Mouse (Mus musculus) forebrain, embryonic 14.5 days (tissue): ENCODE results near the gene Cap1. TPM values are rescaled to one million over a fixed set of nuclear protein-coding genes. Genes with fewer than 3 reads are reported as not detected.

Experiments used
- ATAC-seq: fragments of 200-750 bp; cut with Nextera tagmentation; 2 replicates; pipeline ENCODE4 v1.8.0; 2017; ENCODE audit warnings: mild to moderate bottlenecking, moderate library complexity
- DNase-seq: peaks from one replicate; pipeline ENCODE4 v3.0.0-alpha.2; 2015; ENCODE audit warnings: low spot score
- H3K27ac ChIP-seq: fragments of 300-500 bp; sonication (generic); 2 replicates; pipeline ENCODE4 v1.5.1; 2014; ENCODE audit warnings: low read depth, mild to moderate bottlenecking, control low read depth, low read length, moderate library complexity
- H3K27me3 ChIP-seq: fragments of 300-500 bp; sonication (generic); replicated peaks from 2 replicates; pipeline ENCODE4 v1.6.1; 2014; ENCODE audit warnings: low read length, control low read depth, mixed read lengths; ENCODE audit not compliant: control insufficient read depth, insufficient read depth
- H3K36me3 ChIP-seq: fragments of 300-500 bp; sonication (generic); 2 replicates; pipeline ENCODE4 v1.6.1; 2014; ENCODE audit warnings: low read length, control low read depth; ENCODE audit not compliant: control insufficient read depth, insufficient read depth
- H3K4me1 ChIP-seq: fragments of 300-500 bp; sonication (generic); 2 replicates; pipeline ENCODE4 v1.6.1; 2014; ENCODE audit warnings: antibody characterized with exemption, low read length, control low read depth; ENCODE audit not compliant: control insufficient read depth, insufficient read depth
- H3K4me2 ChIP-seq: fragments of 300-500 bp; sonication (generic); 2 replicates; pipeline ENCODE4 v1.6.1; 2014; ENCODE audit warnings: mild to moderate bottlenecking, control low read depth, low read length
- H3K4me3 ChIP-seq: fragments of 300-500 bp; sonication (generic); 2 replicates; pipeline ENCODE4 v1.5.1; 2014; ENCODE audit warnings: low read depth, low read length, control low read depth
- H3K9ac ChIP-seq: fragments of 300-500 bp; sonication (generic); 2 replicates; pipeline ENCODE4 v1.6.1; 2014; ENCODE audit warnings: mild to moderate bottlenecking, low read length, control low read depth, moderate library complexity
- H3K9me3 ChIP-seq: fragments of 300-500 bp; sonication (generic); replicated peaks from 2 replicates; pipeline ENCODE4 v1.6.1; 2016; ENCODE audit warnings: low read length, control low read depth, mixed read lengths; ENCODE audit not compliant: control insufficient read depth
- WGBS: fragments of 180-500 bp; shearing (Covaris S2); extraction: QIAGEN DNeasy Blood & Tissue Kit; methylation state at CpG from one replicate; pipeline ENCODE4 v1.1.7; 2014; 5-methylcytosine and 5-hydroxymethylcytosine counted together
- polyA plus RNA-seq: library from polyadenylated mRNA; unstranded; fragments of >200 nt; fragmentation: Nextera tagmentation; extraction: Ambion mirVana; gene quantifications from 2 replicates; pipeline ENCODE4 v1.2.1, GENCODE M21; 2014

Gene Cap1
- polyA plus RNA-seq, 1 experiment from 2014 or later: 77.7 TPM

- 79% methylated on average over 3 of the region's 3 CpGs for WGBS
These were observed 3.3 kb downstream of the Cap1 start for GRCm38 (mm10) chr4:122882544-122882943.

GRCm38 (mm10) chr4:122878333-122879070 lies 7.4 kb downstream of the Cap1 start:
- H3K4me1 ChIP-seq: no peaks in the 10 kb centered on the region
- no peak overlapping the region for H3K27ac ChIP-seq
- DNase-seq: no peak
- no peak overlapping the region for H3K4me3 ChIP-seq
- no peaks in the 10 kb centered on the region for H3K9me3 ChIP-seq
- no peaks in the 10 kb centered on the region for H3K27me3 ChIP-seq
- 93% methylated on average over 2 of the region's 2 CpGs for WGBS
- no peak overlapping the region for H3K9ac ChIP-seq
- no peak for ATAC-seq
- H3K4me2 ChIP-seq: no peak overlapping the region
- no peaks in the 10 kb centered on the region for H3K36me3 ChIP-seq

More at GRCm38 (mm10) chr4:122882544-122882943, 3.3 kb downstream of the Cap1 start:
- Histone ChIP-seq H3K4me2 (no peak overlapping the region), H3K27me3 (no peaks in the 10 kb centered on the region), H3K36me3 (no peaks in the 10 kb centered on the region), H3K4me3 (no peak overlapping the region), H3K4me1 (peaks cover 23% of the 10 kb centered on the region), H3K27ac (no peak overlapping the region), H3K9ac (no peak overlapping the region), H3K9me3 (no peaks in the 10 kb centered on the region)
- ATAC-seq (no peak), DNase-seq (no peak)

GRCm38 (mm10) chr4:122873512-122873911 lies 12.3 kb downstream of the Cap1 start:
- Histone ChIP-seq H3K36me3 (peaks cover 37% of the 10 kb centered on the region), H3K4me2 (no peak overlapping the region), H3K9me3 (no peaks in the 10 kb centered on the region), H3K9ac (no peak overlapping the region), H3K4me3 (no peak overlapping the region), H3K27me3 (no peaks in the 10 kb centered on the region), H3K27ac (no peak overlapping the region), H3K4me1 (no peaks in the 10 kb centered on the region)
- no peak for DNase-seq
- no peak for ATAC-seq
- 88% methylated on average over 4 of the region's 4 CpGs for WGBS

DNA sequence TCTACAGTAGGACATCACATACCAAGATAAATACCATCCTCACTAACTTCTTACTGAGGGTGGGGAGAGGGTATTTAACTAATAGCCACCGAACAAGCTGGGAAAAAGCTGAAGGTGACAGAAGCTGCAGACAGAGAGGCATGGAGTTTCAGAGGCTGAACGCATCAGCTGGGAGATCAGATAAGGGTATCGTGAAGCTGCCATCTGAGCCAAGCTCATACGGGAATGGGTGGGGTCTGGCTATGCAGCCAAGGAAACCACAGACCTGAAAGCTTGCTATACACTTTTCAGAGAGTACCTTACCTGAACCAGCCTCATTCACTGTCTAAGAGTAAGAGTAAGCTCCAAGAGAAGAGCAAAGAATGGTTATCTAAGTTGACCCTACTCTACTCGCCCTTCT lies 12.9 kb downstream of the Cap1 start:
- WGBS: 86% methylated on average over 5 of the region's 5 CpGs
- ATAC-seq: no peak
- Histone ChIP-seq H3K27me3 (no peaks in the 10 kb centered on the region), H3K27ac (no peak overlapping the region), H3K9ac (no peak overlapping the region), H3K4me2 (no peak overlapping the region), H3K36me3 (peaks cover 42% of the 10 kb centered on the region), H3K4me3 (no peak overlapping the region), H3K4me1 (no peaks in the 10 kb centered on the region), H3K9me3 (no peaks in the 10 kb centered on the region)
- DNase-seq: no peak

GRCm38 (mm10) chr4:122871989-122872388 lies 13.9 kb downstream of the Cap1 start:
- H3K4me1 ChIP-seq: no peaks in the 10 kb centered on the region
- H3K36me3 ChIP-seq: peaks cover 47% of the 10 kb centered on the region

GRCm38 (mm10) chr4:122871269-122871668 lies 14.6 kb downstream of the Cap1 start:
- Histone ChIP-seq H3K4me1 (no peaks in the 10 kb centered on the region), H3K4me2 (no peak overlapping the region), H3K9ac (no peak overlapping the region), H3K4me3 (no peak overlapping the region), H3K27ac (no peak overlapping the region), H3K27me3 (no peaks in the 10 kb centered on the region), H3K9me3 (no peaks in the 10 kb centered on the region), H3K36me3 (peaks cover 52% of the 10 kb centered on the region)
- no peak for ATAC-seq
- WGBS: 96% methylated on average over 11 of the region's 11 CpGs
- no peak for DNase-seq

More at GRCm38 (mm10) chr4:122871989-122872388, 13.9 kb downstream of the Cap1 start:
- Histone ChIP-seq H3K27me3 (no peaks in the 10 kb centered on the region), H3K9ac (no peak overlapping the region), H3K4me3 (no peak overlapping the region), H3K4me2 (no peak overlapping the region), H3K9me3 (no peaks in the 10 kb centered on the region), H3K27ac (no peak overlapping the region)
- DNase-seq: no peak
- ATAC-seq: no peak
- WGBS: 96% methylated on average over 2 of the region's 2 CpGs

DNA sequence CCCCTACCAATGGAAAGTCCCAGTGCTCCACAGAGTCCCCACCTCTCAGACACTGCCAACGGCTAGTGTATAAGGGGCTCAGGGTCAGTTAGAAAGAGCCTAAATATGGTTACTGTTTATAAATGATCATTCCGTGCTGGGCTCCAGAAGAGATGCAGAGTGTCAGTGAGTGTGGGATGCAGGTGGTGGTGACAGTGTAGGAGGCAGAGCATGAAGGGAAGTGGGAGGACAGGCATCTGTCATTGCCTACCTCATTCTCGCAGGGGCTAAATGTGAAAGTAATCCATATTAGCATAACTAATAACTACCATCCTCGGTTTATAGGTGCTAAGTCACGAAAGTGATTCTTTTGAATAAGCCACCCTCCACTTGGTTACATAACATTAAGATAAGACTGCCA lies 15.1 kb downstream of the Cap1 start:
- H3K9ac ChIP-seq: no peak overlapping the region
- H3K4me2 ChIP-seq: no peak overlapping the region
- H3K36me3 ChIP-seq: peaks cover 57% of the 10 kb centered on the region
- ATAC-seq (no peak), DNase-seq (no peak)
- WGBS: 87% methylated on average over 5 of the region's 5 CpGs
- no peaks in the 10 kb centered on the region for H3K4me1 ChIP-seq
- H3K9me3 ChIP-seq: no peaks in the 10 kb centered on the region
- H3K27me3 ChIP-seq: no peaks in the 10 kb centered on the region
- H3K27ac ChIP-seq: no peak overlapping the region
- no peak overlapping the region for H3K4me3 ChIP-seq

DNA sequence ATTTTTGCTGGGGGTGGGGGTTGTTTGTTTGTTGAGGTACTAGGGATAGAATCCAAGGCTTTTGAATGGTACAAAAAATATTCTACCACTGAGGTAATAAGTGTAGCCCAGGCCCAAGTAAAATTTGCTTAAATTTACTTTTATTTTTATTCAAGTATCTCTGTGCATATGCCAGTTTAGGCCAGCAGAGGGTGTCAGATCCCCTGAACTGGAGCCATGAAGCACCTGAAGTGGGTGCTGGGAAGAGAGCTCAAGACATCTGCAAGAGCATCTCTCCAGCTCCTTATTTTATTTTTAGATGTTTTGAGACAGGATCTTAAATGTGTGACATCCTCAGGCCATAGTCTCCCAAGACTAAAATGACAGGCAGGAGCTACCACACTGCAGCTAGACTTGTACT lies 15.8 kb downstream of the Cap1 start:
- H3K4me2 ChIP-seq: no peak overlapping the region
- no peaks in the 10 kb centered on the region for H3K27me3 ChIP-seq
- ATAC-seq: no peak
- no peak overlapping the region for H3K4me3 ChIP-seq
- no peaks in the 10 kb centered on the region for H3K9me3 ChIP-seq
- no peak overlapping the region for H3K9ac ChIP-seq
- H3K36me3 ChIP-seq: peaks cover 64% of the 10 kb centered on the region
- H3K4me1 ChIP-seq: no peaks in the 10 kb centered on the region
- peak; percentile 42 for DNase-seq
- no peak overlapping the region for H3K27ac ChIP-seq

DNA sequence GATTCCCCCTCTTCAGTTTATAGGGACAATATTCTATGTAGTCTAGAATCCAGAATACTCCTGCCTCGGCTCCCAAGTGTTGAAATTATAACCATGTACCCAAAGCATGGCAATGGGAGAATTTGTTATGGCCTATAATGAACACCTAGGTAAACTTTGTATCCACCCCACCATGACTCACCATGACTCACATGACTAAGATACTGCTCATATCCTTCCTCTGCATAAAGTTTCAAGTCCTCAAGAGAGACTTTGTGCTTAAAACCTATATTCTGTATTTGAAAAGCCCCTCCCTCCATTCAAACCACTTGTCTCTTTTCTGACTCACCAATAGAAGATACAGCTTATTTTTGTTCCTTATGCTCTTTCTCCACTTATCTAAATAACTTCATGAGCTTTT lies 17.8 kb downstream of the Cap1 start:
- Histone ChIP-seq H3K4me2 (no peak overlapping the region), H3K9ac (no peak overlapping the region), H3K36me3 (peaks cover 84% of the 10 kb centered on the region), H3K4me1 (no peaks in the 10 kb centered on the region), H3K4me3 (no peak overlapping the region), H3K27me3 (no peaks in the 10 kb centered on the region), H3K9me3 (no peaks in the 10 kb centered on the region), H3K27ac (no peak overlapping the region)
- WGBS: 94% methylated on average over 1 of the region's 1 CpGs
- DNase-seq (no peak), ATAC-seq (no peak)
